Mouse (Mus musculus) neutrophil, adult 5-6 weeks (primary cell): ENCODE results near the gene Zbtb2. TPM values are rescaled to one million over a fixed set of nuclear protein-coding genes. Genes with fewer than 3 reads are reported as not detected.

ENCODE experiments used
- ATAC-seq: fragments of 151-379, 151-347 bp; 2 replicates; pipeline ENCODE4 v1.8.0; 2017; ENCODE audit warnings: mild to moderate bottlenecking, moderate TSS enrichment; ENCODE audit not compliant: insufficient number of reproducible peaks, poor library complexity, low FRiP score, severe bottlenecking; ENCODE audit errors: extremely low read depth
- total RNA-seq: library from RNA; stranded (forward); fragments of 200-1000 nt; gene quantifications from 2 replicates; pipeline ENCODE4 v1.2.3, GENCODE M21; 2017

The Zbtb2 gene
- total RNA-seq, 1 experiment from 2014 or later, result 27.2 TPM

DNA sequence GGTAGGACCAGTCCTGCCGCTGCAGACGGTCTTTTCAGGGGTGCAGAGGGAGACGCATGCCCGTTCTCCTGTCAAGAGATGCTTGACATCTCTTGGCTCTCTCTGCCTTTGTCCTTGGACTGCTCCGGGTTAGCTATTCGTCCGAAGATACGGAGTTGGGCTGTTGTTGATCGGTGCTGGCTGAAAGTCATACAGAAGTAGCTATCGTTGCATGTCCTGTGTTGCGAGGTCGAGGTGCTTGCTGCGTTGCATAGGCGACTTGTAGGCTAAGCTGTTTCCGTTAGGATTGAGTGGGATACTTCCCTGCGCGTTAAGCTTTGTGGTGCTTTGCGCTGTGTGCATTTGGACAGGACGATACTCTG lies 457 bp upstream of the Zbtb2 start:
- ATAC-seq, result no peak

DNA sequence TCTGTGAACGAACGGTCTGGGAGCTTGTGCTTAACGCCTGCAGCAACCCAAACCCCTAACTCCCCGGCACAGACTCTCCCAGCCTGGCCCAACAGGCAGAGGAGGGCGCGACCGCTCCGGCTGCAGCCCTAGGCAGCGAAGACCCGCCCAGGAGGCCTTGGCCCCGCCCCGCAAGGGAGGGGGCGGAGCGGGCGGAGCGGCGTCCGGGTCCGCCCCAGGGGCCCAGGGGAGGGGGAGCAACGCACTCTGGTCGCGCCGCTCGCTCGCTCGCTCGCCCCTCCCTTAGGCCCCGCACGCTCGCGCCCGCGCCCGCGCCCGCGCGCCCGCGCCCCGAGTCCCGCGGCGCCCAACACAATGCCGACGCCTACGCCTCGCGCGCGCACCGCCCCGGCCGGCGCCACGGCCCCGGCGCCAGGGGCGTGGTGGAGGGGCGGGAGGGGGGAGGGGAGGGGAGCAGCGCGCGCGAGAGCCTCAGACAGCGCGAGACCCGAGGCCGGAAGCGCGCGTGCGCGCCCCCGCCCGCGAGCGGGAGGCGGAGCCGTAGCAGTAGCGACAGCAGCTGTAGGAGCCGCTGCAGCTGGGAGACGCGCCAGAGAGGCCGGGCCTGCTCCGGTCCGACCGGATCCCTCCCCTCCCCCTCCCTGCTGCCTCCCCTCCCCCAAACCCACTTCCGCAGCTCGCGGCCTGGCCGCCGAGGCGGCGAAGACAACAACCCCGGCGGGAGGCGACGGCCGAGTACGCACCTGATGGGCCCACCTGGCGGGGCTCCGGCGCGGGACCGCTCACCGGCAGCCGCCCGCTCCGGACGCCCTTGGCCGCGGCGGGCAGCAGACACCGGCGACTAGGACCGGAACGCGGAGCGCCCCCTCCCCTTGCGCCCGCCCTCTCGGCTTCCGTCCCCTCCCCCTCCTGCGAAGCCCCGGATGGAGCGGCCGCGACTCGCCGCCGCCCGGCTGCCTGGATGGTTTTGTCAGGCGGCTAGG lies 1.0 kb downstream of the Zbtb2 start:
- ATAC-seq, result peak; percentile 75

DNA sequence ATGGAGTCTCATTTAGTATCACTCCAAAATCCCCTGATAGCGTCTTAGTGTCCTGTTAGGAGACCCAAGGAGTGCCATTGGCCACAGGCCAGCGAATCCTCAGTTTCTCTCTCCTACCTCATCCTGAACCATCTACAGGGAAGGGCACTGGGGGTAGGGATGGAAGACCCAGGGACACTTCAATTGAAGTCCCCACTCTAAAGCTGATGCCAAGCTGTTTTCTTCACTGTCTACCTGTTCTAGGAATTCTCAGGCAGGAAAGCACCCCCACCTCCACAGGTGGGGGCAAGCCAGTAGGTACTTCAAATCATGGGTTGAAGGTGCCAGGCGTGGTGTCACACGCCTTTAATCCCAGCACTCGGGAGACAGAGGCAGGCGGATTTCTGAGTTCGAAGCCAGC lies 3.7 kb downstream of the Zbtb2 start:
- no peak for ATAC-seq

DNA sequence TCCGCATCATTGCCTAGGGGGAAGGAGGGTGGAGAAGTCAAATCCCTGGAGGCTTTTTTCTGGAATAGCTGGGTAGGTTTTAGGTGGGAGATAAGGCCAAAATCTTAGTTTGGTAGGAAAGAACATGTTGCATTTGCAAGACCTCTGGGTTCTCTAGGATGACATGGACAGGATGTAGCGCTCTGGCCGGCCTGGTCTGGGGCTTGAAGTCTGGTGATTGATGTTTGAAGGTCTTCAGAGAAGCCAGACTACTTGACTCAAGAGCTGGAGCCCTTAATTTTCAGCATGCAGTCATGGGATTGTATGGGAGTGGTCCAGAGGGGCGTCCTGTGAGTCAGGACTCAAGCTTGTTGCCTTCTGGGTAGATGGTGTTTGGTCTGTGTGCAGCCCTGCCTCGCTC lies 7.2 kb downstream of the Zbtb2 start:
- no peak for ATAC-seq

DNA sequence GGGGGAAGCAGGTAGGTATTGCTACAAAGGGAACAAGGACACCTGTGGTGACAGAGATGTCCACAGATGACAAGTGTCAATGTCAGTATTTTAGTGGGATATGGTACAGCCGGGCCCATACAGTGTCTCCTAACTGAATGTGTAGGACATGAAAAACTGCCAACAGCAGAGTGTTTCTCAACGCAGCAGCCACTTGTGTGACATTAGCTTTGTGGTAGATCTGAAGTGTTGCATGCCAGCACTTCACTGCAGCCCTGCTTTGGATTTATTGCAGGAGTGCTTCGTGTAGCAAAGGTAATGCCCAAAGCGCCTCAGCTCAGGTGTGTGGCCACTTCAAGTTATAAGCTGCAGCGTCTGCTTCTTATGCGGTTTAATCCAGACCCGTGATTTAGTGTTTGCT lies 11.0 kb downstream of the Zbtb2 start:
- ATAC-seq, result no peak

DNA sequence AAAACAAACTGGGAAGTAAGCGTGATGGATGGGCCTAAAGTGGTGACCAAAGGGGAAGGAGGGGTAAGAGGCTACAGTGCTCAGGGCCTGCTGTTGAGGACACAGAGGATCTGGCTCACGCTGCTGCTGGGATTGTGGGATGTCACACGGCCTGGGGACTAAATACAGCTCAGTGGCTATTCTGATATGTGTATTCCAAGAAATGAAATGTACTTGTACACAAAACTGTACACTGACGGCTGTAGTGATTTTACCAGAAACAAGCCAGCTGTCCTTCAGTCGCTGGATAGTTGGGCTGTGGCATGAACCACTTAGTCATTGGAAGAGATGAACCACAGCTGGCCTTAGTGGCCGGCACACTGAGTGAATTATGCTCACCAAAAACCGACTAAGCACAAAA lies 11.4 kb downstream of the Zbtb2 start:
- no peak for ATAC-seq

DNA sequence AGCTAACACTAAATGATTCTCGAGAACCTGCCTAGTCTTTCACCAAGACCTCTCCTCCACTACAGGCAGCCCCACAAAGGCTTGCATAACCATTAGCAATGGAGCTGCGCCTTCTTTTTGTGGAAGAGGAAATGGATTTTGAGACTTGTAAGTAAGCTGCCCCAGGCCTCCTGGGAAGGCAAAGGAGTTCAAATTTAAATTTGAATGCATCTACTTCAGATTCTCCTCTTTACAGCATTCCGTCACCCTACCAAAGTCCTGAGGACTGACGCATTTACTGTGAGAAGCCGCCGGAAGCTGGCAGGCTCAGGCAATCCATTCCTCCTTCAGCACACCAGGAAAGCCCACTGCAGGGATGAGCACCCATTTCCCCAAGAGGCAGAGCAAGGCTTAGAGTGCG lies 12.6 kb downstream of the Zbtb2 start:
- ATAC-seq, result no peak

DNA sequence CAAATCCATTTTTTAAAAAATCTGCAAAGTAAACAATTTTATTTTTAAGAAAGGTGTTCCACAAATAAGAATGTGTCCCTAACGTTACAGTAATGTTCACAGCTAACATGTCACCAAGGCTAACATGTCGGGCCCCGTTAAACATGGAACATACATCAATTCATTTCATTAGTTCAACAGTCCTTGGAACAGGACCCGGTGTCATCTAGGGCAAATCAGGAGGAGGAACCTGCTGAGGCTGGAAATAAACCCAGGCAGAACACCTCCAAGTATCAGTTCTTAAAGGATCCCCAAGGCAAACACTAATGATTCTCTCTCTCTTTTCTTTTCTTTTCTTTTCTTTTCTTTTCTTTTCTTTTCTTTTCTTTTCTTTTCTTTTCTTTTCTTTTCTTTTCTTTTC lies 13.2 kb downstream of the Zbtb2 start:
- no peak for ATAC-seq

DNA sequence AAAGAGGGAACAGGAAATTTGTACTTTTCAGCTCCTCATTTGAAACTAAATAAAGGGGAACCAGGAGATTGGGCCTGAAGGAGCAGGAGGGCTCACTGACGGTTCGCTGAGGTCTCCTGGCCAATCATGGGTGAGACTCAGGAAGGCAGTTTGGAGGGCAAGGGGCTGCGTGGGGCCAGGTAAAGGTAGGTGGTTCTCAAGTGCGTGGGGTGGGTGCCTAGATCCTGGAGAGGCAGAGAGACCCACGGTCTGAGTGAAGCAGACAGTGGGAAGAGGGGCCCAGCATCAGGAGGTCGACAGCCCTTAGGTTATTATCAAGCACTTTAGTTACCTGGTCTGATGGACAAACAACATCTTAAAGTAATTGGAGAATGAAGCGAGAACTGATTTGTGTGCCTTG lies 13.7 kb downstream of the Zbtb2 start:
- no peak for ATAC-seq

DNA sequence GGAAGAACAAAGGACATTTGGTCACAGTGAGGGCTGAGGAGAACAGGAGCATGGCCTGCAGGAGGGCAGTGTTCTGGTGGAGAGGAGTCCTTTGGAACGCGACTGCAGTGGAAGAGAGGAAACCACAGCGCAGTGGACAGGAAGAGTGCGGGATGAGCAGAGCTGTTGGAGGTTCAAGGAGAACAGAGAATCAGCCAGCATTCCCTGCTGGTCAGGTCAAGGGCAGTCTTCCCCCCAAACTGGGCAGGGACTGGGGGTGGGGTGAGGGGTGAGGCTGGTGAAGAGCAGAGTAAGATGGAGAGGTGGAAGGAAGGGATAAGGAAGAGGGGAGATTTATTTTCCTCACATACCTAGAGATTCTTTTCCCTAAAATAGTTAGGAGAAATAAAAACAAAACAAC lies 14.3 kb downstream of the Zbtb2 start:
- ATAC-seq, result no peak

DNA sequence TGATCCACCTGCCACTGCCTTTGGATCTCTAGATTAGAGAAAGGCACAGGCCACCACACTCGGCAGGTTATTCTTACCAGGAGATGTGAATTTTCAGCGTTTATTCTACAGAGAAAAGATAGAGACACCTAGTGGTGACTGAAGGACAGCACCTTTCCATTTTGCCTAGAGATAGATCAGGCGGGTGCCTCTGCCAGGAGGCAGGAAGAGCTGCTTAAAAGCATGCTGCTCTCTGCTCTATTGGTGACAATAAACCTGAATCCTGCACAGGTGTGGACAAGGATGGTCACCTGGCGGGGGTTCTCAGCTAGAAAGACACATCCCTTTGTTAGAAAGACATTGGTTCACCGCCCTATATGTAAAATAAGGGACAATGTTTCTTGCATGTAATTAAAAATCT lies 15.9 kb downstream of the Zbtb2 start:
- peak; percentile 45; the same call in 1 of the 2 replicates for ATAC-seq

DNA sequence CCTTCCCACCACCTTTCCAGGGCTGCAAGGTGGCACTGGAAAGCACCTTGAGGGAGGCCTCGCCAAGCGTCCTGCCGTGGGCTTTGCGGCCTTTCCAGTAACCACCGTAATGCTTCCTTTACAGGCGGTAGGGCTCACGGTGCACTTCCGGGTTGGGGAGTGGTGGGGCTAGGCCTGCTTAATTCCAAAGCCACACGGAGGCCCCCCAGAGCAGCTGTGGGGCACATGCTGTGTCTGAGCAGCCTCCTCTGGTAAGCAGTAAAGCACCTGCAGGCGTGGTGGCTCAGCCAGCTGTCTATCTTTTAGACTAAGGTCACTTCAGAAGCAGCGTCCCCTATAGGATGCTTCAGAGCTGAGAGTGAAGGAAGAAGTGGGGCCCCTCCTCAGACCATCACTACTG lies 17.8 kb downstream of the Zbtb2 start:
- ATAC-seq, result no peak

DNA sequence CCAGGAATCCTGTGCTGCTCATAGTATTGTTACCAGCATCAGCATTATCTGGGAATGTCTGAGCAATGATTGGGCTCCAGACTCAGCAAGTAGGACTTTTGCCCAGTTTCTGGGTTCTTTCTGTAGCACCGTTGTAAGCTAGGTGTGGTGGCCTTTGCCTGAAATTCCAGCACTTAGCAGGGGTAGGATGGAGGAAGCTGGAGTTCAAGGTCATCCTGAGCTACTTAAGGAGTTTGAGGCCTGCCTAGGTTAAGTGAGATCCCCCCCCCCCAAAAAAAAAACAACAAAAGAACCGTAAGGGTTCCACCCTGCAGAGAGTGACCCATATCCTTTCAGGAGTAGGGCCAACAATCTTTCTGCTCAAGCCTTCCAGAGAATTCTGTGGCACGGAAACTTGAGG lies 23.3 kb downstream of the Zbtb2 start:
- no peak for ATAC-seq

DNA sequence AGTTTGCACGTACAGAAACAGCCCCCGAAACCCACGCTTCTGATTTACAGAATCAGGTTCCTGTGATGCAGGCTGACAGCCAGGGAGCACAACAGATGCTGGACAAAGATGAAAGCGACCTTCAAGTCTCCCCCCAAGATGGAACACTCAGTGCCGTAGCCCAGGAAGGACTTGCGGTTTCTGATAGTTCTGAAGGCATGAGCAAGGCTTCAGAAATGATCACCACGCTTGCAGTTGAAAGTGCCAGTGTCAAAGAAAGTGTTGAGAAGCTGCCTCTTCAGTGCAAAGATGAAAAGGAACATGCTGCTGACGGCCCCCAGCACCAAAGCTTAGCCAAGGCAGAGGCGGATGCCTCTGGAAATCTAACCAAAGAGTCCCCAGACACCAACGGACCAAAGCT lies 30.5 kb downstream of the Zbtb2 start:
- ATAC-seq, result no peak

DNA sequence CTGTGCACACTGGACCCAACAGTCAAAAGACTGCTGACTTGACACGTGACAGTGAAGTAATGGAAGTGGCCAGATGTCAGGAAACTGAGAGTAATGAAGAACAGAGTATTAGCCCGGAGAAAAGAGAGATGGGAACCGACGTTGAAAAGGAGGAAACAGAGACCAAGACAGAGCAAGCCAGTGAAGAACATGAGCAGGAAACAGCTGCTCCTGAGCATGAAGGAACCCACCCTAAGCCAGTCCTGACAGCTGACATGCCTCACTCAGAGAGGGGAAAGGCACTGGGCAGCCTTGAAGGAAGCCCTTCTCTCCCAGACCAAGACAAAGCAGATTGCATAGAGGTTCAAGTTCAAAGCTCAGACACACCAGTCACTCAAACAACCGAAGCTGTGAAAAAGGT lies 31.3 kb downstream of the Zbtb2 start:
- ATAC-seq, result no peak

DNA sequence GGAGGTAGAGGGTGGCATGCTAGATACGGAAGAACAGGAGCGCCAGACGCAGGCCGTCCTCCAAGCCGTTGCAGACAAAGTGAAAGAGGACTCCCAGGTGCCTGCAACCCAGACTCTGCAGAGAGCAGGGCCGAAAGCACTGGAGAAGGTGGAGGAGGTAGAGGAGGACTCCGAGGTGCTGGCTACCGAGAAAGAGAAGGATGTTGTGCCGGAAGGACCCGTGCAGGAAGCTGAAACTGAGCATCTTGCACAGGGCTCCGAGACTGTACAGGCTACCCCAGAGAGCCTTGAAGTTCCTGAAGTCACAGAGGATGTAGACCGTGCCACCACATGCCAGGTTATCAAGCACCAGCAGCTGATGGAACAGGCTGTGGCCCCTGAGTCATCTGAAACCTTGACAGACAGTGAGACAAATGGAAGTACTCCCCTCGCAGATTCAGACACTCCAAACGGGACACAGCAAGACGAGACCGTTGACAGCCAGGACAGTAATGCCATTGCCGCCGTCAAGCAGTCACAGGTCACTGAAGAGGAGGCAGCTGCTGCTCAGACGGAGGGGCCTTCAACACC lies 31.9 kb downstream of the Zbtb2 start:
- ATAC-seq, result peak; percentile 35

DNA sequence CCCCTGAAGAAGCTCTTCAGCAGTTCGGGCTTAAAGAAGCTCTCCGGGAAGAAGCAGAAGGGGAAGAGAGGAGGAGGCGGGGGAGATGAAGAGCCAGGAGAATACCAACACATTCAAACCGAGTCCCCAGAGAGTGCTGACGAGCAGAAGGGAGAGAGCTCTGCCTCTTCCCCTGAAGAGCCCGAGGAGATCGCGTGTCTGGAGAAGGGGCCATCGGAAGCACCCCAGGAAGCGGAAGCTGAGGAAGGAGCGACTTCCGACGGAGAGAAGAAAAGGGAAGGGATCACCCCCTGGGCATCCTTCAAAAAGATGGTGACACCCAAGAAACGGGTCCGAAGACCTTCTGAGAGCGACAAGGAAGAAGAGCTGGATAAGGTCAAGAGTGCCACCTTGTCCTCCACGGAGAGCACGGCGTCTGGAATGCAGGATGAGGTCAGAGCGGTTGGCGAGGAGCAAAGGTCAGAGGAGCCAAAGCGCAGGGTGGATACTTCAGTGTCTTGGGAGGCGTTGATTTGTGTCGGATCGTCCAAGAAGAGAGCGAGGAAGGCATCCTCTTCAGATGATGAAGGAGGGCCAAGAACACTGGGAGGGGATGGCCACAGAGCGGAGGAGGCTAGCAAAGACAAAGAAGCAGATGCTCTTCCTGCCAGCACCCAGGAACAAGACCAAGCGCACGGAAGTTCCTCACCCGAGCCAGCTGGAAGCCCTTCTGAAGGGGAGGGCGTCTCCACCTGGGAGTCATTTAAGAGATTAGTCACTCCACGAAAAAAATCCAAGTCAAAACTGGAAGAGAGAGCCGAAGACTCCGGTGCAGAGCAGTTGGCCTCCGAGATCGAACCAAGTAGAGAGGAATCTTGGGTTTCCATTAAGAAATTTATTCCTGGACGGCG lies 33.3 kb downstream of the Zbtb2 start:
- ATAC-seq, result no peak

DNA sequence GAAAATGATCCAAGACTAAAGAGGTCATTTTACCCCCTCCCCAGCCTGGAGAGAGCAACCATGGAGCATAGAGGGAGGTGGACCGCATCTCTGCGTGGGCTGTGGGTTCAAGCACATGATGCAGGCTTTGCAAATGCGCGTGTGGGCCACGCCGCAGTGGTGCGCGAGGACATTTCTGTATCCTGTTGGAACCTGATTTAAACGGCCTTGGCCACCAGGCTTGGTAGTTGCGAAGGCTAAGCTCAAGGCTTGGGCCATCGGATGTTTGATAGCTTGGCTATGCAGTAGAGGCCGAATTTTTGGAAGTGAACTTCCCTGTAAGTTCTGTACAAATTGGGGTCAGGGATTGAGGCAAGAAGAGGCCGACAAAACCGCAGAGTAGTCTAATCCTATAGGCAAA lies 40.3 kb downstream of the Zbtb2 start:
- ATAC-seq, result no peak

DNA sequence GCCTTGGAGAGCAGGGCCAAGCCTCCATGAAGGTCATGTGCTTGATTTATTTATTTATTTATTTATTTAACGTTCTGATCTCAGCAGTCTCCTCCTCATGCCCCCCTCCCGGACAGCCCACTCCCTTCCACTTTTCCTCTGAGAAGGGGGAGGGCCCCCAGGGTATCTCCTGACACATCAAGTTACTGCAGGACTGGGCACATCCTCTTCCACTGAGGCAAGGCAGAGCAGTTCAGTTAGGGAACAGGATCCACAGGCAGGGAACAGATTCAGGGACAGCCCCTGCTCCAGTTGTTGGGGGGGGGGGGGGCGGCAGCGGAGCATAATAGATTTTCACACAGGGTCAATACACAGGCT lies 40.8 kb downstream of the Zbtb2 start:
- ATAC-seq, result 0 out of 2 replicates have a peak, but pooled peaks have one; percentile 11
